Mouse (Mus musculus) heart, adult 11 months (tissue): Measurements from ENCODE around the gene Gpr179.
"Not testable (repeated sequence)": the region's sequence is repeated elsewhere in the genome, so short reads cannot be mapped to it uniquely, and the experiment has no call there.

Experiments used
- DNase-seq: peaks from one replicate; pipeline ENCODE4 v3.0.0; 2022

The Gpr179 gene

GRCm38 (mm10) chr11:97315504-97316503 is 36.1 kb downstream of the Gpr179 start, which contains the start of gene Mrpl45:
Gene Mrpl45, plus strand, starts transcription at chr11:97315716.
- peak; percentile 100 for DNase-seq

- DNase-seq = no peak
Observed at GRCm38 (mm10) chr11:97314751-97315503, 37.0 kb downstream of the Gpr179 start.

DNA sequence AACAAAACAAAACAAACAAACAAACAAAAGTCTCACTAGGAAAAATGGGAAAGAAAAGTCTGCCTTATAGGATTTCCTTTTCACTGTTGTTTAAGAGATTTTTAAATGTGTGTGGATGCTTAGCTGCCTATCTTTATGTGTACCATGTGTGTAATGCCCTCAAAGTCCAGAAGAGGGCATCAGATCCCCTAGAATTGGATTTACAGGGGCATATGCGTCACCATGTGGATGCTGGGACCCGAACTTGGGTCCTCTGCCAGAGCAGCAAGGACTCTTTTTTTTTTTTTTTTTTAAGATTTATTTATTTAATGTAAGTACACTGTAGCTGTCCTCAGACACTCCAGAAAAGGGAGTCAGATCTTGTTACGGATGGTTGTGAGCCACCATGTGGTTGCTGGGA is 37.8 kb downstream of the Gpr179 start:
- no peak for DNase-seq

DNA sequence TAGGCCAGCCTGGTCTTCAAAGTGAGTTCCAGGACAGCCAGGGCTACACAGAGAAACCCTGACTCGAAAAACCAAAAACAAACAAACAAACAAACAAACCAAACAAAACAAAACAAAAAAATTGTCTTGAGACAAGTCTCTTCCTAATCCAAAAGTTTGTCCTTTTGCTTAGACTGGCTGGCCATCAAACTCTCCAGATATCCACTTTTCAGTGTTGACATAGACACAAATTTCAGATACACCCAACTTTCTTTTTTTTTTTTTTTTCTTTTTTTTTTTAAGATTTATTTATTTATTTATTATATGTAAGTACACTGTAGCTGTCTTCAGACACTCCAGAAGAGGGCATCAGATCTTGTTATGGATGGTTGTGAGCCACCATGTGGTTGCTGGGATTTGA is 39.0 kb downstream of the Gpr179 start:
- DNase-seq = not testable (repeated sequence)

DNA sequence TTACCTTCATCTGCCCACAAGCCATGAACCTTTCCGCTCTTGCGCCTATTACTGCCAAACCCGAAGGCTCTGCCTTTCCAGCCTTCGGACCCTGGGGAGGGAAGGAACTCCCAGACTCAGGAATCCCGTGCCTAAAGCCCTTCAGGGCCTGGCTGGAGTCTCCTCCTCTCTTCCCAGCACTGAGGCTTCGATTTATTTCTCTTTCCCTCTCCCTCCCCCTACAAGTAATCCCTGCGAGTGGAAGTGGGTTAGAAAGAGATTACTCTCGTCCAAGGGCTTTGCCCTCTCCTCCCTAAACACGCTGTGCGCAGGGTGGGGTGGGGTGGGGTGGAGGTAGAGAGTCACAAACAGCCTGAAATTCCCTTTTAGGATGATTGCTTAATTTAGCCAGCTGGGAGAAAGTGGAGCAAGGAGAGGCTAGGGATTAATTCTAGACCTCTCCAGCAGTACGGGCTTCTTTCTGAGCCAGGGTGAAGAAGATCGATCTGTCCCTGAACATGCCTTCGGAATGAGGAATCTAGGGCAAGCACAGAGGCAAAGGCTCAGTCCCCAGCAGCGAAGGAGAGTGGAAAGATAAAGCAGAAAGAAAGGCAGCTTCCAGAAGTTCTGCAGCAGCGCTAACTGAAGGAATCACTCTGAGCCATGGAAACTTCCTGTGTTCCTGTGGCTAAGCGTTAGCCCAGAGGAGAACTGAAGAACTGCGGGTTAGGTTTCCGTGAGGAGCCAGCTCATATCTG is 40.8 kb downstream of the Gpr179 start:
- peak; percentile 95 for DNase-seq

- DNase-seq = peak; percentile 97
Observed at GRCm38 (mm10) chr11:97309911-97310571, 41.8 kb downstream of the Gpr179 start.

DNA sequence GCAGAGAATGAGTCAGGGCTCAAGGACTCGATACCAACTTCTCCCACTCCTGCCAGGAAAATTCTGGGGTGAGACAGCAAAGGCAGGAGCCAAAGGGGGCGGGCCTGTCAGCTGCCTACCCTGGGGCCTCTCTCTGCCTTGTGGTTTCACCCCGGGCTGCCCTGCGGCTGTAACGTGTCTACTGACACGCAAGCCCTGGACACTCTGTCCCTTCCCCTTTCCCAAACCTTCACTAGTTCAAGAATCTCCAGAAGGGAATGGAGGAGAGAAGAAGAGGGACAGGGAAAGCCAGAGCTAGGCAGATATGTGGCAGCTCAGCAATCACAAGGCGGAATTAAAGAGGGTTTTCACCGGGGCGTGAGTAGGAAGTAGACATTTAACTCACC is 42.4 kb downstream of the Gpr179 start:
- peak; percentile 99 for DNase-seq

DNA sequence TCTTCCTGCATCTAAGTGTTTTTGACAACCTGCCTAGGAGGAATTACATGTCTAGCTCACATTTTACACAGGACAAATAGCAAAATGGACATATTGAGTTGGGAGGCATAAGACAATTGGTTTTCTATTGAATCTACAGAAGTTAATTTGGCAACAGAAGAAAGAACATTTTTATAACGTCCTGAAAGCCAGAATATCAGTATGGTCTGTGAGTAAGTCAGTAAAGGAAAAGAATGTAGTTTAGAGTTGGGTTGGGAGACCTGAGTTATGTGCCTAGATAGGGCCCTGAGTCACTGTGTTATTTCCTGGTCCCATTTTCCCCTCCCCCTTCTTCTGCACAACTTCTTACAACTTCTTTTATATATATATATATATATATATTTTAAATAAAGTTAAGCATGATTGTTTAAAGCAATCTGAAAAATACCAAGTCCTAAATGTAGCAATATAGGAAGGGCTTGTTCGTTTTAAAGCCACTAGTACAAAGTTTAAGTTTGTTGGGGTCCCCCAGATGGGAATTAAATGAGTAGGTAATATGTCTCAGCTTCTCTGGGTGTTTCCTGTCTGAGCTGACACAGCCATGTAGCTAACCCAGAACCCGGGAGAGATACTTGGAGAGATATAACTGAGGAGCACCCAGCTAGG is 42.9 kb downstream of the Gpr179 start:
- no peak for DNase-seq

DNA sequence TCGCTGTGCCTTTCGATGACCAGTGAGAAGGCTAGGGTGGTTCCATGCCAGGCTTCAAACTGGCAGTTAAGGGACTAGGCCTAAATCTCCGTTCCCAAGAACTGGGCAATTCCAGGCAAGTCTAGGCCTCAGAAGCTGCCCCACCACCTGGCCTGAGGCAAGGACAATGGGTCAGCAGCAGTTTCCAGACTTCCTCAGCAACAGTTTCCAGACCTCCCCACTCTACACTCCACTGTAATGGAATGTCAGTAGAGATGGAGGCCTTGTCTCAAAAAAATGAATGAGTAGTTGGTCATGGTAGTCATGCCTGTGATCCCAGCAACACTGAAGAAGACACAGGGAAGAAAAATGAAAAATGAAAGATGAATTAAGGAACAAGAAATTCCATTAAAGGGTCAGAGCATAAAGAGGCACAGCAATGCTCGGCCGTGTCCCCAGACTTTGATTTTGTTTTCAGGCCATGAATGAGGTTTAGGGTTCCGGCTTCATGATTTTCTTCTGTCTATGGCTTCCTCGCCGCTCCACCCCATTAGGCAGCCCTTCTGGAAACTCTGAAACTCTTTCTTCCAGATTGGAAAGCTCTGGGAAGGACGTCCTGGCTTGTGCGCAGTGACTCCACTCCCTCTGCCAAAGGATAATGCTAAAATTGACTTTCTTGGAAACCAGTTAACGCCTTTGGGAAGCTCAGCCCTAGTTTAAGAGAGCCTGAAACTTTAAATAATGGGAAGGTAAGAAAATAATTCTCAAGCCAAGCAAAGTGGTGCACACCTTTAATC is 44.4 kb downstream of the Gpr179 start:
- peak; percentile 90 for DNase-seq

- no peak for DNase-seq
Observed at GRCm38 (mm10) chr11:97304631-97305030, 47.2 kb downstream of the Gpr179 start.

- DNase-seq = peak; percentile 98
Observed at GRCm38 (mm10) chr11:97302231-97302781, 49.6 kb downstream of the Gpr179 start.

GRCm38 (mm10) chr11:97301406-97301805 is 50.5 kb downstream of the Gpr179 start:
- DNase-seq = no peak

GRCm38 (mm10) chr11:97299939-97300338 is 51.9 kb downstream of the Gpr179 start:
- no peak for DNase-seq

DNA sequence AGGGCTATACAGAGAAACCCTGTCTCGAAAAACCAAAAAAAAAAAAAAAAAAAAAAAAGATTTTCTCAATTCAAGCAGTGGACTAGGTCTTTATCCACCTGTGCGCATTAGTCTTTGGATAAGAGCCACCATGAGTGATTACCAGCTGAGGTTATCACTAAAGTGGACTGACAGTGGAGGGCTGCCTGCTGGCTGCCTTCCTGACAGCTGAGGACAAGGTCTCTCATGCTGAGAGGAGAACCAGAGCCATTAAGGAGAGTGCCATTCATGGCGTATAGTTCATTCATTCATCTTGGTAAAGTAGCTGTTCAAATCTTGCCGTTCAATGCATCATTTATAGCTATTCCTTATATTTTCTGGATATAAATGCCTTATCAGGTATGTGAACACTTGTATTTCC is 55.3 kb downstream of the Gpr179 start:
- peak; percentile 92 for DNase-seq

GRCm38 (mm10) chr11:97292731-97293130 is 59.1 kb downstream of the Gpr179 start:
- no peak for DNase-seq

GRCm38 (mm10) chr11:97289276-97290230 is 62.3 kb downstream of the Gpr179 start:
- DNase-seq = peak; percentile 97

GRCm38 (mm10) chr11:97287643-97288042 is 64.2 kb downstream of the Gpr179 start:
- no peak for DNase-seq

DNA sequence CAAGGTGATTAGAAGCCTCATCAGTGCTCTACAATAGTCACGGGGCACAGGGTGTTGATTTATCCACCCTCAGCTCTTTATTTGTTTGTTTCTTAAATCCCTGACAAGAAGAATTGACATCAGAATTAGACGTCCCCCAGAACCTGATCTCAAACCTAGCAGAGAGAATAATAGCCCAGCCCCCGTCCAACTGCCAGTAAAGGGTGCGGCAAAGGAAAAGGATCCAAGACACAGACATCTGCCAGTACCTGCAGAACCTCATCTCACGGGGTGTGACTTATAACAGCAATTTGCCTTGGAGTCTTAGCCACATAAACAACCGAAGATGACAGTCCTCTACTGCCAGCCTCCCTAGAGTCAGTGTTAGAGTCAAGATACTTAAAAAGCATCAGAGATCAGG is 64.9 kb downstream of the Gpr179 start:
- no peak for DNase-seq
